Mouse (Mus musculus): ENCODE results near the gene Esyt1. TPM values are rescaled to one million over a fixed set of nuclear protein-coding genes. Genes with fewer than 3 reads are reported as not detected.

Gene Esyt1
- polyA plus RNA-seq, 1 experiment from 2014 or later: 24.4 TPM

GRCm38 (mm10) chr10:128544151-128544657, 18.5 kb upstream of the Esyt1 start:
- Histone ChIP-seq H3K4me2 (ENCODE audit: low read depth, low read length) (no peak overlapping the region), H3K9ac (ENCODE audit: low read depth, low read length) (peak overlapping the region; percentile 30; the same call in 1 of the 2 replicates), H3K27me3 (replicated peaks; ENCODE audit: control insufficient read depth, insufficient read depth, low read length) (no peaks in the 10 kb centered on the region), H3K4me3 (ENCODE audit: low read length) (no peak overlapping the region), H3K36me3 (ENCODE audit: control insufficient read depth, insufficient read depth, low read length) (peaks cover 15% of the 10 kb centered on the region), H3K9me3 (ENCODE audit: control insufficient read depth, low read length) (no peaks in the 10 kb centered on the region), H3K4me1 (ENCODE audit: control insufficient read depth, insufficient read depth, low read length) (0 out of 2 replicates have a peak, but pooled peaks cover 4% of the 10 kb centered on the region), H3K27ac (ENCODE audit: low read length) (no peak overlapping the region)
- 97% methylated on average over 15 of the region's 15 CpGs for WGBS
- ATAC-seq: no peak

- no peak for ATAC-seq
- 54% methylated on average over 2 of the region's 2 CpGs for WGBS
- no peaks in the 10 kb centered on the region for H3K27me3 ChIP-seq (replicated peaks; ENCODE audit: control insufficient read depth, insufficient read depth, low read length)
- no peak overlapping the region for H3K27ac ChIP-seq (ENCODE audit: low read length)
- 0 out of 2 replicates have a peak, but pooled peaks cover 4% of the 10 kb centered on the region for H3K4me1 ChIP-seq (ENCODE audit: control insufficient read depth, insufficient read depth, low read length)
- H3K4me3 ChIP-seq (ENCODE audit: low read length): no peak overlapping the region
- no peaks in the 10 kb centered on the region for H3K9me3 ChIP-seq (ENCODE audit: control insufficient read depth, low read length)
- no peak overlapping the region for H3K4me2 ChIP-seq (ENCODE audit: low read depth, low read length)
- no peak overlapping the region for H3K9ac ChIP-seq (ENCODE audit: low read depth, low read length)
- H3K36me3 ChIP-seq (ENCODE audit: control insufficient read depth, insufficient read depth, low read length): peaks cover 15% of the 10 kb centered on the region
Observed at GRCm38 (mm10) chr10:128543100-128543499, 17.4 kb upstream of the Esyt1 start.

- 100% methylated on average over 1 of the region's 1 CpGs for WGBS
Observed at GRCm38 (mm10) chr10:128538340-128538870, 12.7 kb upstream of the Esyt1 start.

GRCm38 (mm10) chr10:128536266-128536940, 10.7 kb upstream of the Esyt1 start:
- peak; percentile 95 for ATAC-seq
- H3K4me1 ChIP-seq (ENCODE audit: control insufficient read depth, insufficient read depth, low read length): no peaks in the 10 kb centered on the region
- peak overlapping the region; percentile 45 for H3K4me2 ChIP-seq (ENCODE audit: low read depth, low read length)
- no peaks in the 10 kb centered on the region for H3K36me3 ChIP-seq (ENCODE audit: control insufficient read depth, insufficient read depth, low read length)
- H3K27me3 ChIP-seq (replicated peaks; ENCODE audit: control insufficient read depth, insufficient read depth, low read length): no peaks in the 10 kb centered on the region
- peak overlapping the region; percentile 54 for H3K9ac ChIP-seq (ENCODE audit: low read depth, low read length)
- peak overlapping the region; percentile 25 for H3K4me3 ChIP-seq (ENCODE audit: low read length)
- H3K27ac ChIP-seq (ENCODE audit: low read length): peak overlapping the region; percentile 12; the same call in 1 of the 2 replicates
- no peaks in the 10 kb centered on the region for H3K9me3 ChIP-seq (ENCODE audit: control insufficient read depth, low read length)
- 13% methylated on average over 18 of the region's 18 CpGs for WGBS

More at GRCm38 (mm10) chr10:128538340-128538870, 12.7 kb upstream of the Esyt1 start:
- H3K4me1 ChIP-seq (ENCODE audit: control insufficient read depth, insufficient read depth, low read length): no peaks in the 10 kb centered on the region
- H3K27me3 ChIP-seq (replicated peaks; ENCODE audit: control insufficient read depth, insufficient read depth, low read length): no peaks in the 10 kb centered on the region
- no peak overlapping the region for H3K4me3 ChIP-seq (ENCODE audit: low read length)
- no peaks in the 10 kb centered on the region for H3K9me3 ChIP-seq (ENCODE audit: control insufficient read depth, low read length)
- H3K27ac ChIP-seq (ENCODE audit: low read length): no peak overlapping the region
- no peak overlapping the region for H3K9ac ChIP-seq (ENCODE audit: low read depth, low read length)
- ATAC-seq: no peak
- H3K4me2 ChIP-seq (ENCODE audit: low read depth, low read length): no peak overlapping the region
- H3K36me3 ChIP-seq (ENCODE audit: control insufficient read depth, insufficient read depth, low read length): no peaks in the 10 kb centered on the region

DNA sequence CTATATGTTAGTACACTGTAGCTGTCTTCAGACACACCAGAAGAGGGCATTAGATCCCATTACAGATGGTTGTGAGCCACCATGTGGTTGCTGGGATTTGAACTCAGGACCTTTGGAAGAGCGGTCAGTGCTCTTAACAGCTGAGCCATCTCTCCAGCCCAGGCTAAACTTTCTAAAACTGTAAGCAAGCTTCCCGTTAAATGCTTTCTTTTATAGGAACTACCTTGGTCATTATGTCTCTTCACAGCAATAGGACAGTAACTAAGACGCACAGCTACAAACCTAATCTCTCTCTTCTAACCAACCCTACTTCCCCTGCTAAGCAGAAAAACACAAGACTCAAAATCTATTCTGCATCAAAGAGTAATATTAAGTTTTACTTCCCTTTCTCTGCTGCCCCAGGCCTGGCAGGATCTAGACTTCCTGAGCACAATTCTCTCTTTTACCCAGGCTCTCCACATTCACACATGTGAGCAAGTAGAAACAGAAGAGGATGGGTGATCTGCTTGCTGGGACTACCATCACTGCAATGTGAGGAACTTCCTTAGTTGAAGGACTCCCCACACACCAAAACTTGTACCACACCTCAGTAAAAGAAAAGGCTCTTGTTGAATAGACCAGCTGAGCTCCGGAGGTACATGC, 10.1 kb upstream of the Esyt1 start:
- no peak; the same call in 1 of the 2 replicates for ATAC-seq
- Histone ChIP-seq H3K4me2 (ENCODE audit: low read depth, low read length) (peak overlapping the region; percentile 45), H3K27me3 (replicated peaks; ENCODE audit: control insufficient read depth, insufficient read depth, low read length) (no peaks in the 10 kb centered on the region), H3K9ac (ENCODE audit: low read depth, low read length) (peak overlapping the region; percentile 47), H3K9me3 (ENCODE audit: control insufficient read depth, low read length) (no peaks in the 10 kb centered on the region), H3K4me1 (ENCODE audit: control insufficient read depth, insufficient read depth, low read length) (no peaks in the 10 kb centered on the region), H3K36me3 (ENCODE audit: control insufficient read depth, insufficient read depth, low read length) (no peaks in the 10 kb centered on the region), H3K27ac (ENCODE audit: low read length) (0 out of 2 replicates have a peak overlapping the region, but pooled peaks have one; percentile 12), H3K4me3 (ENCODE audit: low read length) (peak overlapping the region; percentile 12; the same call in 1 of the 2 replicates)
- 68% methylated on average over 4 of the region's 4 CpGs for WGBS

- WGBS: 71% methylated on average over 2 of the region's 2 CpGs
- Histone ChIP-seq H3K27me3 (replicated peaks; ENCODE audit: control insufficient read depth, insufficient read depth, low read length) (no peaks in the 10 kb centered on the region), H3K4me3 (ENCODE audit: low read length) (no peak overlapping the region), H3K27ac (ENCODE audit: low read length) (no peak overlapping the region), H3K9me3 (ENCODE audit: control insufficient read depth, low read length) (no peaks in the 10 kb centered on the region), H3K4me1 (ENCODE audit: control insufficient read depth, insufficient read depth, low read length) (no peaks in the 10 kb centered on the region), H3K4me2 (ENCODE audit: low read depth, low read length) (no peak overlapping the region), H3K36me3 (ENCODE audit: control insufficient read depth, insufficient read depth, low read length) (no peaks in the 10 kb centered on the region), H3K9ac (ENCODE audit: low read depth, low read length) (no peak overlapping the region)
- no peak for ATAC-seq
Observed at GRCm38 (mm10) chr10:128535206-128535605, 9.5 kb upstream of the Esyt1 start.

- ATAC-seq: peak; percentile 19; the same call in 1 of the 2 replicates
- H3K4me2 ChIP-seq (ENCODE audit: low read depth, low read length): peak overlapping the region; percentile 98
- peak overlapping the region; percentile 66 for H3K9ac ChIP-seq (ENCODE audit: low read depth, low read length)
- H3K4me1 ChIP-seq (ENCODE audit: control insufficient read depth, insufficient read depth, low read length): peaks cover 10% of the 10 kb centered on the region
- 27% methylated on average over 28 of the region's 28 CpGs for WGBS
- peak overlapping the region; percentile 91 for H3K4me3 ChIP-seq (ENCODE audit: low read length)
- peak overlapping the region; percentile 78 for H3K27ac ChIP-seq (ENCODE audit: low read length)
- H3K9me3 ChIP-seq (ENCODE audit: control insufficient read depth, low read length): no peaks in the 10 kb centered on the region
- H3K27me3 ChIP-seq (replicated peaks; ENCODE audit: control insufficient read depth, insufficient read depth, low read length): no peaks in the 10 kb centered on the region
- H3K36me3 ChIP-seq (ENCODE audit: control insufficient read depth, insufficient read depth, low read length): no peaks in the 10 kb centered on the region
Observed at GRCm38 (mm10) chr10:128526366-128527356, 990 bp upstream of the Esyt1 start.

GRCm38 (mm10) chr10:128524732-128525662, 674 bp downstream of the Esyt1 start:
- Histone ChIP-seq H3K27ac (ENCODE audit: low read length) (peak overlapping the region; percentile 88), H3K9me3 (ENCODE audit: control insufficient read depth, low read length) (no peaks in the 10 kb centered on the region), H3K27me3 (replicated peaks; ENCODE audit: control insufficient read depth, insufficient read depth, low read length) (no peaks in the 10 kb centered on the region), H3K4me2 (ENCODE audit: low read depth, low read length) (peak overlapping the region; percentile 98), H3K4me1 (ENCODE audit: control insufficient read depth, insufficient read depth, low read length) (peaks cover 10% of the 10 kb centered on the region), H3K36me3 (ENCODE audit: control insufficient read depth, insufficient read depth, low read length) (peaks cover 6% of the 10 kb centered on the region), H3K9ac (ENCODE audit: low read depth, low read length) (peak overlapping the region; percentile 89), H3K4me3 (ENCODE audit: low read length) (peak overlapping the region; percentile 91)
- peak; percentile 60 for ATAC-seq
- under 1% methylated on average over 58 of the region's 58 CpGs for WGBS
